Mouse (Mus musculus) myocyte (in vitro differentiated cells): ENCODE results near the gene Ssb. TPM values are rescaled to one million over a fixed set of nuclear protein-coding genes. Genes with fewer than 3 reads are reported as not detected.
A peak's percentile ranks its signal among the peaks of the same experiment; 100 is the strongest.

Experiments used
- H3K27me3 ChIP-seq: one replicate; pipeline ENCODE4 v1.6.1; 2011; ENCODE audit not compliant: control insufficient read depth, insufficient read depth, insufficient read length
- H3K36me3 ChIP-seq: one replicate; pipeline ENCODE4 v1.6.1; 2011; ENCODE audit not compliant: control insufficient read depth, insufficient read depth
- H3K4me2 ChIP-seq: one replicate; pipeline ENCODE4 v1.6.1; 2011; ENCODE audit warnings: low read depth, control low read depth
- H3K4me3 ChIP-seq: one replicate; pipeline ENCODE4 v1.5.1; 2011; ENCODE audit warnings: mild to moderate bottlenecking, control low read depth, moderate library complexity
- H3K79me2 ChIP-seq: one replicate; pipeline ENCODE4 v1.6.1; 2011; ENCODE audit not compliant: control insufficient read depth, insufficient read depth
- H3ac ChIP-seq: one replicate; pipeline ENCODE4 v1.6.1; 2011; ENCODE audit not compliant: control insufficient read depth, insufficient read length
- CEBPB ChIP-seq: IDR thresholded peaks from 2 replicates; pipeline ENCODE4 v1.6.1; 2011; ENCODE audit warnings: mild to moderate bottlenecking, moderate library complexity; ENCODE audit not compliant: poor library complexity, insufficient read depth, severe bottlenecking
- E2F4 ChIP-seq: IDR thresholded peaks from one replicate; pipeline ENCODE4 v1.6.1; 2011; ENCODE audit warnings: mild to moderate bottlenecking, control low read depth, moderate library complexity; ENCODE audit not compliant: insufficient read depth
- MAX ChIP-seq: IDR thresholded peaks from one replicate; pipeline ENCODE4 v1.6.1; 2011; ENCODE audit warnings: low read depth, mild to moderate bottlenecking, control low read depth
- MYOD1 ChIP-seq, 3 experiments: IDR thresholded peaks; one replicate each; pipeline ENCODE4 v1.6.1; 2011; ENCODE audit warnings: control low read depth in 2 of 3, low read depth in 2 of 3, mild to moderate bottlenecking in 2 of 3, moderate library complexity in 1 of 3; ENCODE audit not compliant: insufficient read length in 2 of 3, control insufficient read depth in 1 of 3
- MYOG ChIP-seq, 3 experiments: IDR thresholded peaks; one replicate each; pipeline ENCODE4 v1.6.1; 2011; ENCODE audit warnings: control low read depth in 2 of 3, low read depth in 2 of 3, mild to moderate bottlenecking in 2 of 3; ENCODE audit not compliant: insufficient read length in 2 of 3, control insufficient read depth in 1 of 3, insufficient read depth in 1 of 3
- POLR2A ChIP-seq: IDR thresholded peaks from one replicate; pipeline ENCODE4 v1.6.1; 2011; ENCODE audit warnings: low read depth, mild to moderate bottlenecking, control low read depth, moderate library complexity; ENCODE audit not compliant: insufficient read length
- POLR2AphosphoS2 ChIP-seq: IDR thresholded peaks from one replicate; pipeline ENCODE4 v1.6.1; 2011; ENCODE audit warnings: low read depth, control low read depth; ENCODE audit not compliant: insufficient read length
- REST ChIP-seq: IDR thresholded peaks from one replicate; pipeline ENCODE4 v1.6.1; 2011; ENCODE audit warnings: mild to moderate bottlenecking, control low read depth, moderate library complexity; ENCODE audit not compliant: insufficient read depth, insufficient read length
- SRF ChIP-seq: IDR thresholded peaks from one replicate; pipeline ENCODE4 v1.6.1; 2011; ENCODE audit warnings: low read depth; ENCODE audit not compliant: control insufficient read depth, insufficient read length
- TCF12 ChIP-seq: IDR thresholded peaks from one replicate; pipeline ENCODE4 v1.6.1; 2011; ENCODE audit warnings: mild to moderate bottlenecking, control low read depth; ENCODE audit not compliant: poor library complexity, insufficient read depth, severe bottlenecking
- TCF3 ChIP-seq: IDR thresholded peaks from one replicate; pipeline ENCODE4 v1.6.1; 2011; ENCODE audit warnings: low read depth, control low read depth; ENCODE audit not compliant: insufficient read length
- USF1 ChIP-seq: IDR thresholded peaks from one replicate; pipeline ENCODE4 v1.6.1; 2011; ENCODE audit warnings: low read depth, mild to moderate bottlenecking, control low read depth, moderate library complexity
- polyA plus RNA-seq: library from polyadenylated mRNA; unstranded; fragments of >200 nt; fragmentation: generic; extraction: Trizol; gene quantifications from one replicate; pipeline ENCODE4 v1.2.1, GENCODE M21; 2012; ENCODE audit warnings: missing spikeins

Ssb gene
- polyA plus RNA-seq, 1 experiment: 36.4 TPM

DNA sequence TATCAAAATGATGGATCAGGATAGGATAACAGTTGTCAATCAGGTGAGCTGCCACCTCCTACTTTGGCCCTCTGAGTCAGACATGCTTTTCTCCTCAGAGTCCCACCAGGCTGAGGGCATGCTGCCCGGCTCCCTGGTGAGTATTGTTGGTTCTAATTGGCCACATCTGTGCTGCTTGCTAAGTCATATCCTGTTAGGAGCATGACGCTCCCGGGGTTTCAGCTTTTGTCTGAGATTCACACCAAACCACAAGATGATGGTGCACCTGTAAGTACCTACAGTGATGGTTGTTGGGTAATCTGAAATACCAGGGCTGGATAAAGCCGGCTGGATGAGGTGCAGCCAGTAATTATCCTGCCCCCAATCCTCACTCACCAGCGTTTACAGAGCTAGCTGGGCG lies 21.1 kb upstream of the Ssb start:
- no peaks in the 10 kb centered on the region for H3K36me3 ChIP-seq
- H3ac ChIP-seq: no peak overlapping the region
- H3K4me2 ChIP-seq: no peak overlapping the region
- H3K79me2 ChIP-seq: no peaks in the 10 kb centered on the region
- no peak overlapping the region for H3K4me3 ChIP-seq
- TF ChIP-seq TCF12: no peak
- TF ChIP-seq MYOD1 (IDR thresholded peaks at IDR 0.05; ENCODE audit: control insufficient read depth in 1 of 3, insufficient read length in 2 of 3, low read depth in 2 of 3): no peak
- no peak for TF ChIP-seq REST
- no peak for TF ChIP-seq E2F4
- no peak for TF ChIP-seq TCF3
- TF ChIP-seq SRF: no peak
- TF ChIP-seq USF1: no peak
- TF ChIP-seq MAX: no peak
- TF ChIP-seq POLR2A: no peak
- no peak for TF ChIP-seq MYOG (IDR thresholded peaks at IDR 0.05; ENCODE audit: control insufficient read depth in 1 of 3, insufficient read depth in 1 of 3, insufficient read length in 2 of 3, low read depth in 2 of 3)
- TF ChIP-seq CEBPB: no peak
- no peak for TF ChIP-seq POLR2AphosphoS2
- H3K27me3 ChIP-seq: no peaks in the 10 kb centered on the region

DNA sequence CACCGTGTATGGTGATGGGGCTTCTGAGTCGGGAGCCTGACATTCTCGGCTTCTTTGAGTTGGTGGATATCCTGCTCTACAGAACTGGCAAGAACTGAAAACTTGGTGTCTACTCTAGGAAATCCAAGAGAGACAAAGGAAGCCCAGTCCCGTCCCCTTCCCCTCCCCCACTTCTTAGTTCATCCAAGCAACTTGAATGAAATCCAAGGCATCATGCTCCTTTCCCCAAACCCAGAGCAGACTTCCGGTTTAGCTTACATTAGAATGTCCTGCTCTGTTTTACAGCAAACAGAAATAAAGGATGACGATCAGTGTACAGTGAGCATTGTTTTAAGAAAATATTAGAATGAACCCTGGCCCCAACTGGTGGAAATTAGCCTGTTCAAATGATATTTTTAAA lies 12.1 kb upstream of the Ssb start:
- Histone ChIP-seq H3K27me3 (no peaks in the 10 kb centered on the region), H3K4me2 (no peak overlapping the region), H3K79me2 (no peaks in the 10 kb centered on the region), H3K4me3 (no peak overlapping the region), H3K36me3 (no peaks in the 10 kb centered on the region), H3ac (no peak overlapping the region)
- no peak for TF ChIP-seq MAX
- TF ChIP-seq E2F4: no peak

DNA sequence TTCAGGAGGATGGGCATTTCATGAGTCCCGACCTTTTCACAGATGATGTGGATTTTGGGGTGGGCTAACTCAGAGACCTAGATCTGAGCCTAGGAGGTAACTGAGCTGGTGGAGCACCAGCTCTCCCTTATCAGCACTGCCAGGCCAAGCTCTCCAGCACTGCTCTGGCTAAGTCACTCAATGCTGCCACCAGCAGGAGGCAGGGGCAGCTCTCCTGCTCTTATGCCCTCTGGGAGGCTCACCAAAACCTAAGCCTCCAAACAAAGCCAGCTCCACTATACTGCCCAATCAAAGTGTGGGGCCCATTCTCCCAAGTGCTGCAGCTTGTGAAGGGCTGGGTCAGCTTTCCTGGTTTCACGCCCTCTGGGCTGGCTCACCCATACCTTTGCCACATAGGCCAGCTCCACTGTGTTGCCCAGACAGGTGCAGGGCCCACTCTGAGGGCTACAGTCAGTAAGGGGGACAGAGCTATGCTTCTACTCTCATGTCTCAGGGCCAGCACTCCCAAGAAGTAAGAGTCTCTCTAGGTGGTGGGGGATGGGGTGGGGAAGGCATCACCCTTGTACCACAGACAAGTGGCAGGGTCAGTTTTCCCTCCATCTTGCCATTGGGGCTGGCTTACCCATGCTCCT lies 9.8 kb upstream of the Ssb start:
- Histone ChIP-seq H3K79me2 (no peaks in the 10 kb centered on the region), H3K4me2 (no peak overlapping the region), H3K4me3 (no peak overlapping the region), H3K36me3 (no peaks in the 10 kb centered on the region), H3ac (no peak overlapping the region), H3K27me3 (no peaks in the 10 kb centered on the region)
- TF ChIP-seq TCF3 (no peak), MYOD1 (IDR thresholded peaks at IDR 0.05; ENCODE audit: control insufficient read depth in 1 of 3, insufficient read length in 2 of 3, low read depth in 2 of 3) (peak in 1 of 3 experiments; percentile 46)

DNA sequence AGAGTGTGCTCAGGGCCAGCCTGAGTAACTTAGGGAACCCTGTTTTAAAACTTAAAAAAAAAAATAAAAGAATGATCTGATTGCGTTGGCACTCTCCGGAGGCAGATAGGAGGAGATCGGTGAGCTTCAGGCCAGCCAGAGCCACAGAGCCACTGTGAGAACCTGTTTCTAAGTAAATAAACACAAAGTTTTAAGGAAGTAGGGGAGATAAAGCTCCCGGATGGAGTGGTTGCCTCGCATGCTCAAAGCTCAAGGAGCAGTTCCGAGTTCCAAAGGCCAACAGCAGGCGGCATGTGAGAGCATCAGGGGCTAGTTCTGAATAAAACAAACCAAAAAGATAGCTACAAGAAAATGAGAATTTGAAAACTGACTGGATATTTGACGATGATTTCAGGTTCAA lies 5.0 kb upstream of the Ssb start:
- Histone ChIP-seq H3K4me3 (no peak overlapping the region), H3K4me2 (no peak overlapping the region), H3K36me3 (no peaks in the 10 kb centered on the region), H3ac (no peak overlapping the region), H3K27me3 (no peaks in the 10 kb centered on the region), H3K79me2 (peaks cover under 1% of the 10 kb centered on the region)
- TF ChIP-seq MYOD1 (IDR thresholded peaks at IDR 0.05; ENCODE audit: control insufficient read depth in 1 of 3, insufficient read length in 2 of 3, low read depth in 2 of 3) (no peak), E2F4 (no peak)

DNA sequence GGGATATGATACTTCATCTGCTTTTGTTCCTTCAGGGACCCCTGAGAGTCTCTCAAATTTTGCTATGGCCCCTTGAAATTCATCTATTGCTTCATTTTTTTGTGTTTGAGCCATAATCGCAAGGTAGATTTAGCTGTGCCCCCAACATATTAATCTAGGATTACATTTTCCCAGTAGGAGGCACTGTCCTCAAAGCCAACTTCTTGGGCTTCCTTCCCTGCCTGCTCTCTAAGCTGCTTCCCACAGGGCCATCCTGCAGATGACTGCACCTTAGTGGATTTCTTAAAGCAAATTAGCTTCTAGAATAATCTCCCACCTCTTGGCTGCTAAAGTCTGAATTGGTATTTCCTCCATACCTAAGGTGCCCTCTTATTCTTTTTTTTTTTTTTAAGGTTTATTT lies 3.5 kb upstream of the Ssb start:
- peaks cover 15% of the 10 kb centered on the region for H3K79me2 ChIP-seq
- H3K27me3 ChIP-seq: no peaks in the 10 kb centered on the region
- H3K4me2 ChIP-seq: no peak overlapping the region
- H3K4me3 ChIP-seq: no peak overlapping the region
- H3ac ChIP-seq: no peak overlapping the region
- TF ChIP-seq REST (no peak), SRF (no peak), MAX (no peak), MYOG (IDR thresholded peaks at IDR 0.05; ENCODE audit: control insufficient read depth in 1 of 3, insufficient read depth in 1 of 3, insufficient read length in 2 of 3, low read depth in 2 of 3) (no peak), CEBPB (no peak), TCF12 (no peak), TCF3 (no peak), POLR2A (no peak), MYOD1 (IDR thresholded peaks at IDR 0.05; ENCODE audit: control insufficient read depth in 1 of 3, insufficient read length in 2 of 3, low read depth in 2 of 3) (no peak), USF1 (no peak), E2F4 (no peak), POLR2AphosphoS2 (no peak)
- H3K36me3 ChIP-seq: no peaks in the 10 kb centered on the region

DNA sequence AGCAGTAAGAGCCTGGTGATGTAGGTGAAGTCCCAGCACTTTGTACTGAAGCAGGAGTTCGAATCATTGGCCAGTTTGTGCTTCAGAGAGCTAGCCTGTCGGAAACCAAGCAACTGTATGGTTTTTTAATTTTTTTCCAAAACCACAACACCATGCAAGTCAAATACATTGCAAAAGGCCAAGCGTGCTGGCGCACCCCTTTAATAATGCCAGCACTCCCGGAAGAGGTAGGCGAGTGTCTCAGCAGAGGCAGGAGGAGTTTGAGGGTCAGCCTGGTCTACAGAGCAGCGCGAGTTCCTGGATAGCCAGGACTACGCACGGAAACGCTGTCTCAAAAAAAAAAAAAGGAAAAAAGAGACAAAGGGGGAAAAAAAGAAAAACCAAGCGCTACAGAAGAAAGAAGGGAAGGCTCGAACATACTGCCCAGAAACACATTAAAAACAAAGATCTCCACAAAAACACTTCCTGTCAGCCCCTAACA lies 350 bp upstream of the Ssb start:
- H3K79me2 ChIP-seq: peaks cover 45% of the 10 kb centered on the region
- H3K36me3 ChIP-seq: peaks cover 9% of the 10 kb centered on the region
- H3K27me3 ChIP-seq: no peaks in the 10 kb centered on the region
- peak overlapping the region; percentile 95 for H3K4me2 ChIP-seq
- peak overlapping the region; percentile 49 for H3ac ChIP-seq
- TF ChIP-seq E2F4: no peak
- TF ChIP-seq MAX: no peak
- TF ChIP-seq MYOD1 (IDR thresholded peaks at IDR 0.05; ENCODE audit: control insufficient read depth in 1 of 3, insufficient read length in 2 of 3, low read depth in 2 of 3): no peak
- TF ChIP-seq CEBPB: no peak
- TF ChIP-seq POLR2AphosphoS2: no peak
- TF ChIP-seq SRF: no peak
- TF ChIP-seq POLR2A: no peak
- TF ChIP-seq TCF12: no peak
- TF ChIP-seq REST: no peak
- TF ChIP-seq MYOG (IDR thresholded peaks at IDR 0.05; ENCODE audit: control insufficient read depth in 1 of 3, insufficient read depth in 1 of 3, insufficient read length in 2 of 3, low read depth in 2 of 3): no peak
- no peak for TF ChIP-seq TCF3
- TF ChIP-seq USF1: no peak
- peak overlapping the region; percentile 89 for H3K4me3 ChIP-seq
